Mouse (Mus musculus): ENCODE results near the gene Gpc6.
A peak's percentile ranks its signal among the peaks of the same experiment; 100 is the strongest.

The Gpc6 gene

GRCm38 (mm10) chr14:116924876-116925601, at the start of gene Gpc6:
Gene Gpc6, plus strand, starts transcription at chr14:116925315.
- peak; percentile 43 for DNase-seq (ENCODE audit: low spot score)

GRCm38 (mm10) chr14:116882480-116883044, 42.6 kb upstream of the Gpc6 start:
- no peak for DNase-seq (ENCODE audit: low spot score)

- no peak for DNase-seq (ENCODE audit: low spot score)
Observed at GRCm38 (mm10) chr14:116894316-116894715, 30.8 kb upstream of the Gpc6 start.

- no peak for DNase-seq (ENCODE audit: low spot score)
Observed at GRCm38 (mm10) chr14:116897971-116898370, 27.1 kb upstream of the Gpc6 start.

- DNase-seq (ENCODE audit: low spot score), result no peak
Observed at GRCm38 (mm10) chr14:116911768-116912167, 13.3 kb upstream of the Gpc6 start.

GRCm38 (mm10) chr14:116916874-116917273, 8.2 kb upstream of the Gpc6 start:
- no peak for DNase-seq (ENCODE audit: low spot score)

GRCm38 (mm10) chr14:116924266-116924665, 849 bp upstream of the Gpc6 start:
- no peak for DNase-seq (ENCODE audit: low spot score)

- peak; percentile 4 for DNase-seq (ENCODE audit: low spot score)
Observed at GRCm38 (mm10) chr14:116925691-116926403, 732 bp downstream of the Gpc6 start.

GRCm38 (mm10) chr14:116926404-116927171, 1.5 kb downstream of the Gpc6 start:
- peak; percentile 17 for DNase-seq (ENCODE audit: low spot score)

GRCm38 (mm10) chr14:116927341-116928315, 2.5 kb downstream of the Gpc6 start:
- DNase-seq (ENCODE audit: low spot score), result no peak

GRCm38 (mm10) chr14:116928395-116928794, 3.3 kb downstream of the Gpc6 start:
- DNase-seq (ENCODE audit: low spot score), result no peak

- DNase-seq (ENCODE audit: low spot score), result no peak
Observed at GRCm38 (mm10) chr14:116928796-116929529, 3.8 kb downstream of the Gpc6 start.

GRCm38 (mm10) chr14:116933825-116934224, 8.7 kb downstream of the Gpc6 start:
- no peak for DNase-seq (ENCODE audit: low spot score)

- no peak for DNase-seq (ENCODE audit: low spot score)
Observed at GRCm38 (mm10) chr14:116937910-116938560, 12.9 kb downstream of the Gpc6 start.

GRCm38 (mm10) chr14:116938735-116939134, 13.6 kb downstream of the Gpc6 start:
- no peak for DNase-seq (ENCODE audit: low spot score)

GRCm38 (mm10) chr14:116939561-116939960, 14.4 kb downstream of the Gpc6 start:
- no peak for DNase-seq (ENCODE audit: low spot score)

- no peak for DNase-seq (ENCODE audit: low spot score)
Observed at GRCm38 (mm10) chr14:116941772-116942171, 16.7 kb downstream of the Gpc6 start.

GRCm38 (mm10) chr14:116943751-116944150, 18.6 kb downstream of the Gpc6 start:
- no peak for DNase-seq (ENCODE audit: low spot score)

GRCm38 (mm10) chr14:116945975-116946374, 20.9 kb downstream of the Gpc6 start:
- no peak for DNase-seq (ENCODE audit: low spot score)

GRCm38 (mm10) chr14:116947461-116947860, 22.3 kb downstream of the Gpc6 start:
- DNase-seq (ENCODE audit: low spot score), result no peak

Data from ovary, adult 18-20 months (tissue).